Mouse (Mus musculus) ovary, adult 18-20 months (tissue): Measurements from ENCODE around the gene Dclk2.

ENCODE experiments used
- DNase-seq: peaks from one replicate; pipeline ENCODE4 v3.0.0; 2022; ENCODE audit warnings: low spot score, mixed read lengths

Gene Dclk2

DNA sequence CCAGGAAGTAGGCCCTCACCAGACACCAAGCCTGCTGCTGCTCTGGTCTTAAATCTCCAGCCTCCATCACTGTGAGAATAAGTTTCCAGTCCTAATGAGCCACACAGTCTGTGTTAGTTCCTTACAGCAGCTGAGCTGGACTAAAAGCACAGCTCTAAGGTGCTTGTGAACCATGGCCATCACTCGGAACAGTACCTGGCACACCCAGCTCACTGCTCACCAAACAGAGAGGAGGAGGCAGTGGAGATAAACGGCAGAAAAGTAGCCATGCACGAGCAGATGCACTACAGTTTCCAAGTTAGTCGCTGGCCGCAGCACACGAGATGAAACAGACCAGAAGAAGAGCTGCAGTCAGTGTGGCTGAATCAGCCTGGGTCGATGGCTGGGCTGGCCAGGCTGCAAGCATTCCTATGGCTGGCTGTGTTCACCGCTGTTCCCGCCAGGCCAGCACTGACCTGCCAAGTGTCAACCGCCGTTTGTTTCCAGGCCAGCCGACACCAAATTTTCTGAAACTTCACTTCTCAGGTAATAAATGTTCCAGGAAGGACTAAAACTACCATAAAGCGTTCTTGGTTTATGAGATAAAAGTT is 122.7 kb downstream of the Dclk2 start:
- DNase-seq, result no peak

DNA sequence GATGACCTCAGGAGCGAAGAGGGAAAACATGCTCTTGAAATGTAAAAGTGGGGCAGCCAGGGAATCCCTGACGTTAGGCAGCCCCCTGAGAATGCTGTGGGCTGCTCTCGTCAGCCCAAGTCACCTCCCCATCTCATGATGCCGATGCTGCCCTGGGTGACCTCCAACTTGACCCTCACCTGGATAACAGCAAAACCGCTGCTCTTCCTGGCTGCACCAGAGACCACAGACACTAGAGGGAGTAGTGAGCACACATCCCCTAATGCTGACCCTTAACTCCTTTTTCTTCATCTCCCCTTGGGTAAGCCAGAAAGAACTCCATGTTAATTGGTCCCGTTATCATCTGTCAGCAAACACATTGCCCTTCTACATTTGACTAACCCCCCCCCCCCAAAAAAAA is 123.9 kb downstream of the Dclk2 start:
- DNase-seq, result no peak

DNA sequence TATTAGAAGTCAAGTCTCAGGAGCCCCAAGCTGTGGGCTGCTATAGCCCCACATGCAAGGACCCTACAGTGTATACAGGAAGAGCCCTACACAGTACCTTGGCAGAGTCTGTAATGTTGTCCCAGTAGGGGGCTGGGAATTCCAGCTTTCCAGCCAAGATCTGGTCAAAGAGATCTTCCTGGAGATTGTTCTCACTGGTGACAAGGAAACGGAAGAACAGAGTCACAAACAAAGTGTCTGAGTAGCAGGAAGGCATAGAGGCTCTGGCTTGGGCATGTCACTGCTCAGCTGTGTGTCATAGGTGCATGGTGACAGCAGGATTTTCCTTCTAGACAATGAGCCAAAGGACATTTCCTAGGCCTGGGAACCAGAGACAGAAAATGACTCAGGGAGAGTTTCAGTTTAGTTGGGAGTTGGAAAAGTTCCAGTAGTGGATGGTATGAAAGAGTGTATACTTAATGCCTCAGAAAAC is 126.9 kb downstream of the Dclk2 start:
- no peak for DNase-seq

DNA sequence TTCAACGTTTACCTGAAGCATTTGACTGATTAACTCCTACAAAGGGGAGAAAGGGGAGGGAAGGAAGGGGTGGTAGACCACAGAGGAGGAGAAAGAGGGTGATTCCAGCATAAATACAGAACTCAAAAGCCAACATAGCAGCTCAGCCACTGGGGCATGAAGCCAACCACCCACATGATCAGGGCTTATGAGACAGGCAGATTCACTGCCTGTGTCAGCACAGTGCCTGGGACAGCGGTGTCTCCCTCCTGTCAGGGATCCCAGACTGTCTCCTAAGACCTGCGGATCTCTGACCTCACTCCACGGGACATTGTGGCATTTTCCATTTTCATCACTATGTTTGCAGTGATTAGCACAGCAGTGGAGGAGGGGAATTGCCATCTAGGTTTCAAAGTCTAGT is 127.4 kb downstream of the Dclk2 start:
- no peak for DNase-seq

DNA sequence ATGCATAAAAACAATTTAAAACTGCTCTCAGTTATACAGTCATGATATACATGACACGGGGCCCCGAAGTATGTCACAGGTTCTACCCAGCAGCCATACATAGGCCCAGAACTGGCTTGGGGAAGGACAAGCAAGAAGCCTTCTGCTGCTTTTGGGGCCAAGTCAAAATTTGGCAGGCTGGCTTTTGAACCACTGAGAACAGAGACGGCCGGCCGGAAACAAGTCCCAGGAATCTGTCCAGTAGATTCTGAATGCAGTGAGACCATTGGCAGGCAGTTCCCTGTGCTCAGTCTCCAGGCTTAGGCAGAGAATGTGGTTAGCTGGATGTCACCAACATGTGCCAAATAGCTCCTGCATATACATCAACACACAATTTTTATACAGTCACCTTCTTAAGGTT is 130.9 kb downstream of the Dclk2 start:
- no peak for DNase-seq

DNA sequence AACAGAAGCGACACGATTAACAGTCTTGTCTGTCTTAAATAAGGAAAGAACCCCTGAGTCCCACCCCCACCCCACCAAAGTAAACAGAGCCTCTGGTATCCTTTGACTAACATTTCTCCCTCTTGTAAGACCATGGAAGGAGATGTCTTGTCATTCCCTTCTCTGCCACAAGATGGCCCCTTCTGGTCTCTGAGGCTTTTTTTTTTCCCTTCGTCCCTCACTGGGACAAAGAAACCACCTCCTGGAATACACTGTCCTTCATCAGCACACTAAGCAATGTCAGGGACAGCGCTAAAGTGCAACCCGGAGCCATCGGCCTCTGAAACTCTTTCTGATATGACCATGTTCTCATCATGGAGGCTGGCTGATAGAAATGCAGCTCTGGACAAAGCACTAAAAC is 131.9 kb downstream of the Dclk2 start:
- DNase-seq, result no peak

DNA sequence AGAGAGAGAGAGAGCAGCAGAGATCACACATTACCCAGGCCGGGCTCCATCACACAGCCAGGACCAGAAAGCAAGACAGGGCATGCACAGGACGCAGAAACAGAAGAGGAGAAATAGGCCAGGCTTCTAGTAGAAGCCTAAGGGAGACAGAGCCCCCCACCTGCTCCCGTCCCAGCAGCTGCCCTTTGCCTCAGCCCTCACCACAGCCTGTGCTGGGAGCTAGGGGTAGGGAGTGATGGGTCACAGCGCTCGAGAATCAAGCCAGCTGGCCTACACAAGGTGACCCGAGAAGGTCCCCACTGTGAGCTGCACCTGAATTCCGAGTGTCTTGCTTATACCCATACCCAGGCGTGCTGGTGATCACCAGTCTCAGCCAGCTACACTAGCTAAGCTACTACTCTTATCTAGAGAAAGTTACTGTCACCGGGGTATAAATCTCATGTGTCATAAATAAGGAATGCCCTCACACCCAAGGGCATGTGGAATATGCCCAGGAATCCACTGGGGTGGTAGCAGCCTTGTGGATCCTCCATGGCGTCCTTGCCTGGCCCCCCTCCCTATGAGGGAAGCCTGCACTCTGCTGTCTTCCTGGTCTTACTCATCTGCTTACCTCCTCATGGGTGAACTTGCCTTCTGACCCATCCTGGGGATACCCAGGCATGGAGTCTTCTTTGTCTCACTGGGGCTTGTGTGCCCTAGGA is 133.1 kb downstream of the Dclk2 start:
- DNase-seq, result no peak

DNA sequence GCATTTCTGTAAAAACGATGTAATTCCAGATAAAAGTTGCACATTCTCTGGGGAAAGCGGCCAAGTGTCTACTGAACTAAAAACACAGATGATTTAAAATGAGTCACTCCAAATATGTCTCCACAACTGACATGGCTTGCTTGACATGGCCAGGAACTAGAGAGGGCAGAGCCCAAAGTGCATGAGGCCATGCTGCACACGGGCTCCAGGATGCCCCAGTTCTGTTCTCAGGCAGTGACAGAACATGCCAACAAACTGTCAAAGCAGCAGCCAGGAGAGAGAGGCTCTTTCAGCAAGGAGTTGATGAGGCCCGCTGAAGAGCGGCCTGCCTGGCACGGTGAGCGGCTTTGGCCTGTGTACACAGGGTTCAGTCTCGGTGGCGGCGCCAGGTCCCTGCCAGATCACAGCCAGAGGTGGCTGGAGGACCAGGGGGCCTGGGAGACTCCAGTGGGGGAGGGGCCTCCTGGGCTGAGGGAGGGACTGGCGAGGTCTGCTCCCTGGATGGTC is 133.8 kb downstream of the Dclk2 start:
- no peak for DNase-seq

DNA sequence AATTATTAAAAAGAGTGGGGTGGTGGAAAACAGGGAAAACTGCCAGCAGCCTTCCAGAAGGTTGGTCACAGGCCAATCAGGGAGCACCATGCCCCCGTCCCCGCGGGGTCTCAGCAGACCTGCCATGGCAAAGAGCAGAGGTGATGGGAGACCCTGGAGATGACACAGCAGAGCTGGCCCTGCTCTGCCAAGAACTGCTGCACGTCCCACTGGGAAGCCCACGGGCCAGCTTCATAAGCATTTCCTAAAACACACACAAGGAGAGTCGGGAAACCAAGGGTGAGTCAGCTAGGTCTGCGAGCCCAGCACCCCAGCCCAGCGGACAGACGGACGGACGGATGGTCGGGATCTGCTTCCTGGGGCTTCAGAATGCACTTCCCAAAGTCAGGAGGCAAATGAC is 134.4 kb downstream of the Dclk2 start:
- DNase-seq, result no peak

DNA sequence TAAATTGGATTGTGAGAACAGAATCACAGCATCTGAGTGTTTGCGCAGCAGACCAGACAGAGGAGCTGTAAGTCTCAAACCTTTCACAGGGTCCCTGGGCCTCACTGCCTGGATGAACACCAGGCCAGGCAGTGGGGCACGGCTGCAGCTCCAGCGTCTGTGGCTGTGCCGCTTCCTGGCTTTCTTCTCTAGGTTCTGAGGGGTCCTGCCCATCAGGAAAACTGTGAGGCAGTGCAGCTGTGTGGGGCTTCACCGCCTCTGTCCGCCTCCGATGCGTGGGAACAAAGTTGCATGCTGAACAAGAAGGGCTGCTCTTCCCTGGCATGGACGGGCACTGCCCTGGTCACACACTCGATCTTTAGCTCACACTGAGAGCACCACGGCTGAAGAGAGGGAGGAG is 135.7 kb downstream of the Dclk2 start:
- DNase-seq, result no peak

DNA sequence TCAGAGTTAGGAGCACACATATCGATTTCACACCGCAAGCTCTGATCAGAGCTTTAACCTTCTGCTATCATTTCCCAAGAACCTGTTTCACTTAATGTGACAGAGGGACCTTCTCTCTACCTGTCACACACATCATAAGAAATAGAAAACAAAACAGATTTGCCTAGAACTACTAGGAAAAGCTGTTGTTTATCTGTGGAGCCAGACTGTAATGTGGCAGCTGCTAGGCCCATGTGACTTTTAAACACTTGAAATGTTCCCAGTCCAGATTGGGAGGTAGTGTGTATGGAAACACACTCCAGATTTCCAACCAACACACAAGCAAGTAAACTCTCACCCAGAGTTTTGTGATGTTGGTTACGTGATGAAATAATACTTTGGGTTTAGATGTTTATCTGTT is 136.6 kb downstream of the Dclk2 start:
- DNase-seq, result no peak

DNA sequence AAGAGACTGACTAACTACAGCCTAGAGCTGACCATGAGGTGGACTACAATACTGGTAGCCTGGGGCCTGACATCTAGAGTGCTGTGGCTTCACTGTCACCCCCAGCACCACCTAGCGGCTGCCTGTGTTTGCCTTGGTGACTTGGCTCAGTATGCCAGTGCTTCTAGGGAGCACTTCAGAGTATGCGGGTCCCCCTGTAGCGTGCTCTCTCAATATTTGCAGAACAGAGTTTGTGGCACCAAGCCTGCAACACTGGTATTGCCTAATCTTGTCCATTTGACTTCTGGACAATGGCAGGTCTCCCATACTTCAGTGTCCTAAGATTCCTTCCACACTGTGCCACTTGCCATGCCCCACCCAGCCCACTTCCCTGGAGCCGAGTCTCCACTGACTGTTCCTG is 140.9 kb downstream of the Dclk2 start:
- no peak for DNase-seq

DNA sequence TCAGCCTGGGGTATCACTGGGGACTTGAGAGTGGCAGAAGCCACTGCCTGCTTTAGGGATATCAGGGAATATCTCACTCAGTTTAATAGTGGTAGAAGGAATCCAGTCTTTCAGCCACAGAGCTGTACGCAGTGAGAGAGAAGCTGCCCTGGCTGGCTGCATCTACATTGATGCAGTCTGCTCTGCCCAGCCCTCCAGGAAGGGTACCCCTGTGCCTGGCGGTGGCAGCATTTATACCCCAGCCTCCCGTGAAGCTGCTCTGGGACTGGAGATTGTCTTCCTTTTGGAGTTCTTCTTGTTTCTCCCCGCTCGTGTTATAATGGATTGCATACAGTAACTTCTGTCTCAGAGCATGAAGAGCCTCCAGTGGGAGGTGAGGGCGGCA is 145.2 kb downstream of the Dclk2 start:
- DNase-seq, result no peak

DNA sequence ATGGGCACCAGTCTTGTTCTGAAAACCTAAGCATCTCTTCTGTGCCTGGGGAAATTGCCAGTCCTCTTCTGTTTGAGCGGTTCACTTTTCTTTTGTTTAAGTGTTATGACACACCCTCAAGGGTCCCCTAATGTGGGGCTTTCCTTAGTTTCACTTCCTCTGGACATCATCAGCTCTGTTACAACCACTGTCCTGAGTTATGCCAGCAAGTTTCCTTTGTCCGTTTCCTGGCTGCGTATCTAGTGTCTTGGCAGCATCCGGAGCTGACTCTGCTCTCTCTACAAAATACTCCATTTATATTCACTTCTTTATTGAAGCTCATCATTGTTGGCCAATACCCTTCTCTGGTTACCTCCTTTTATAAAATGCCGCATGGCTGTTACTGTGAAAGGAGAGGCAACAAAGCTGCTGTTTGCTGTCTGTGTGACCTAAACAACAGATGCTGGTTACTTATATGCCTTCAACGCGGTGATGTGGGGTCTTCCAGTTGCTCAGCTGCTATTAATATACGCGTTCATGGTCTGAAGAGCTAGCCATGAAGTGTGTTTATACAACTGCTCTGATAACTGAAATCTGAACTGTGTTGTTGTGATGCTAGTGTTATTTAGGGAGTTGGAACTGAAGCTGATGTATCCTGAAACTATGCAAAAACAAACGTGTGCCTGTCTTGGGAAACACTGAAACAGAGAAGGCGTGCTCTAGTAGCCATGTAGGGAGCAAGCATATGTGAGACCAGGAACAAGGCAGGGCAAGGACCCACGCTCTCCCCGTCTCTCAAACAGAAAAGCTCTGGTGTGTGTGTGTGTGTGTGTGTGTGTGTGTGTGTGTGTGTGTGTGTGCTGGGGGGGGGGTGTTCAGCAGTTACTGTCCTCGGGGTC is 145.8 kb downstream of the Dclk2 start:
- DNase-seq, result no peak

DNA sequence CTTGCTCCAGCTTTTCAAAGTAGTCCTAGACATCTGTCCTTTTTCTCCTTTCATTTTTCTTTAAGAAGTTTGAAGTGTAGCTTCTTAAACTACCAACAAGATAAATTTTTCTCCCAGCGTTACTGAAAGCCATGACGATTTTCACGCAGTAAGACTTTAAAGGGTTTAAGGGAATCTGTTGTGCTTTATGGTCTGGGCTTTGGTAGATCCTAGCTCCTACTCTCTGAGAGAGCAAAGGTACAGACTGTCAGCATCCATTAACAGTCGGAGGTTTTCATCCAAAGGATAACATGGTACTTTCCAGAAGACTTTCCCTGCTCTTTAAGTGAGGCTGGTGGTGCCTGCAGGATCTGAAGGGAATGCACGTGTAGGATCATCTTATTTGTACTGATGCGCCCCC is 151.7 kb downstream of the Dclk2 start:
- no peak for DNase-seq

DNA sequence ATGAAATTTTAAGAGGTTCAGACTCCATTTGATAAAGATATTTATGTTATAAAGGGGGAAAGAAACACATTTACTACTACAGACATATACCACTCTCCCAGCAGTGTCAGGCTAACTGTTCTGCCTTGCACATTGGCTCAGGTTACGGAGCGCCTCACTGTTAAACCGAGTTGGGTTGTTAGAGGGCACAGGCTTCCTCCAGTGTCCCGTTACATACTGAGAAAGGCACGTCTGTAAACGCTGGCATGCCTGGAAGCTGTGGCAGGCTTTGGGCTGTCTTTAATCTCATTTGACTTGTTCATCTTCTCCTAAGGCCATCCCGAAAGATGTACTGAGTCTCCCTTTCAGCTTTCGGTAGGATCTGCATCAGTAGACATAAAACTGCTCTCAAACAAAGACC is 152.1 kb downstream of the Dclk2 start:
- no peak for DNase-seq

DNA sequence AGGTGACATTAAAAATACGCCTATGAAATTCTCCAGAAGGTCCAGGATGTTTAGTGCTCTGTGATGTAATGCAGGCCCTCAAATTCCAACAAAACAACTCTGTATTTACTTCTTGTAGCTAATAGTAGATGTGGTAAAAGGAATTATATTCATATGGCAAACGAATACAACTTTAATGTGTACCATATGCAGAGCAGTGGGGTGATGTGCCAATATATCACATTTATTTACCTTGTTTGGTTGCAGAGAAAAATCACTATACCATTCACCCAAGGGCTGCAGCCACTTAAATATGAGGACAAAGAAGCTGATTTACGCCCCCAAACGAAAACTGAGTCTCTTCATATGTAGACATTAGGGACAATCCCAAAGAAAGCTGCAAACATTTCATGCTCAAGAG is 158.2 kb downstream of the Dclk2 start:
- no peak for DNase-seq

DNA sequence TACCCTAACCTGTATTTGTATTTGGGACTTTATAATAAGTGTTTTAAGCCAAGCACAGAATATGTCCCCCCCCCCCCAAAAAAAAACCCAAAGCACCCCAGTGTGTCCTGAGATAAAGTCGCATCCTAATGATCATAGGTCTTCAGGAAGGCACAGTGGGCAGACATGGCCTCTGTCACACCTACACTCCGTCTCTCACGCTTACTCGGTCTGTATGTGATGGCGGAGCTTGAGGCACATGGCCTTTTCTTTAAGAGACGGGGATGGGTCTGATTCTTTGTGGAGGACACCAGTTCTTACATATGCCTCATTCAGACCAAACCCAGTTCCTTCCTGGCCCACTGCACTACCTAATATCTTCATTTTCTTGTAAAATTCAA is 158.6 kb downstream of the Dclk2 start:
- DNase-seq, result no peak

DNA sequence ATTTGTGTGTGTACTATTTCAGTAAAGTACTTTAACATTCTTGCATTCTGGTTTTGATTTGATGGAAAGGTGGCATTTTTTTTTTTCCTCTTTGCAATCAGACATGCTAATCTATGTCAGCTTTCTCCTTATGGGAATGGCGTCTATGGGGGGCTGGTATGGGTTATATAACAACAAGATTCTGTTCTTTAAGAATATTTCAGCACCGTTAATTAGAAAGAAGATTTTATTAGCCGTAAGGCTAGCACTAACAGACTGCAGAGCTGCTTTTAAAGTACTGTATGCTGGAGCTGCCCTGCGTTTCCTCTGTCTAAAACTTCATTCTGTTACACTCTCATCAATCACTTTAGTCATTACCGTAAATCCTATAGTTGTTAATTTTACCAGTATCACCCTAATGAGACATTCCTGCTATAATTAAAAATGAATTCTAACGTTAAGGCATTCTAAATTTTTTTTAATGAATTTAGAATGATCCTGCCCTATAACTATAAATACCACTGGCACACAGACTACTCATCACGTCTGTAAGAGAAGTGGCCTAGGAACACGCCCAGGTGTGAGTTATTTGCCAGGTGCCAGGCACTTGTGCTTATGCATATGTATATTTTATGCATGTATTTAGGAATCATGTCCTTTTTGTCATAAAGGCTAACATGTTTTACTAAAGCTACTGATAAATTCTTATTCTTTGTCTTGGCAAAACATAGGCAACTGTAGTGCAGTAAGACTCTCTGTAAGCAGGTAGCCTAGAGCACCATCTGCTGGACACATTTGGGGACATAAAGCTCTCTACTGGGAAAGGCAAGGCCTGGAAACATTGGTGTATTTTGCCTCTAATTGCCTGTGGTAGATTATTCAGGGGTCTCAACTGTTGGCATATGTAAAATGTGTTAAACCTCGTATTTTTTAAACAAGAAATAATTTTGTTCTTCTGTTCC is 159.3 kb downstream of the Dclk2 start:
- peak; percentile 17 for DNase-seq

DNA sequence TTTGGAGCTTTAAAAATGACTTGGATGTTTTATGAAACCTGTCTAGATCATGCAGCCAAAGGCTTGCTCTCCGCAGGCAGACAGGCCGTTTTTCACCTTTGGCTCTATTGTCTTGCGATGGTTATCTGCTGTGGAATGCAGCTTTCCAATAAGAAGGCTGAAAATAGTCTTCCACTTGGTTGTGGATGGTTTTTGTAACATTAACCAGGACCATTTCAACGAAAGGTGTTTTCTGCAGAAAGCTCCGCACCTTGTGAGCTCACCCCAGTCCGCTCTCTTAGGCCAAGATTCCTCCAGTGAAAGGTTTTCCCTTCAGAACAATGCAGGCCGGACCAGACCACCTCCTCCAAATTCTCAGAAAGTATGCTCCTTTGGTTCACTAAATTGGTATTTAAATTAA is 160.2 kb downstream of the Dclk2 start:
- no peak for DNase-seq

DNA sequence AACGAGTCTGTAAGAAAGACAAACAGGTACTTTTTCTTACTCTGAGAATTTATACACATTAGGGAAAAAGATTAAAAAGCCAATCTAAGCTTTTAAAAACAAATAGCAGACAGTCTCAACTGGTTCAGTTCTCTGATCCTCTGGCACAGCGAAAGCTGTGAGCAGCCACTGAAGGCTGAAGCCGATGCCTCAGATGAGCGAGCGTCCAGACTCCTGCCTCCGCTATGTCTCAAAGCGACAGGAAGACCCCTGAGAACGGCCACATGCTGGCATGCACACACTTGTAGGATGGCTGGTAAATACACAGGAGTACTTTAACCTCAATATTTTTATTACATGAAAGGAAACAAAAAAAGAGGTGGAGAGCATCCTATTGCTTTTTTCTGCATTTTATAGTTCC is 160.8 kb downstream of the Dclk2 start:
- DNase-seq, result no peak

DNA sequence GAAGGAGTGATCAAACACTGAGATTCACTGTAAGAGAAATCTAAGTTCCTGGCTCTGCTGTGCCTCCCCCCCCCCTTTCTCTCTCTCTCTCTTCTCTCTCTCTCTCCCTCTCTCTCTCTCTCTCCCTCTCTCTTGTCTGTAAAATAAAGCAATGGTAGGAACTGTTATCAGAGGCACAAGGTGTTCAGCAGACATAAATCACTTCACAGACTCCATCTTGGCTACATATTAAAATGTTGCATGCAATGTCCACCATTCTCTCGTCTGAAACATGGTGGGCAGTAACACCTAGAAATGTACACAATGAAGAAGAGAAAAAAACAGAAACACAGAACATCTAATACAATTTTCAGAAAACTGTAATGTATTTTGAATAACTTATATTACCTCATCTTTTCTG is 161.3 kb downstream of the Dclk2 start:
- DNase-seq, result no peak
